Mouse (Mus musculus) mature B cell (primary cell): ENCODE results near the gene Fam173a.
"Not testable (repeated sequence)": the region's sequence is repeated elsewhere in the genome, so short reads cannot be mapped to it uniquely, and the experiment has no call there.

Experiments
- in situ Hi-C: fragments of 300-500 bp; cut with MboI; formaldehyde crosslinking; loops from 2 replicates; pipeline ENCODE4 v1.14.3; 2019

Gene Fam173a

DNA sequence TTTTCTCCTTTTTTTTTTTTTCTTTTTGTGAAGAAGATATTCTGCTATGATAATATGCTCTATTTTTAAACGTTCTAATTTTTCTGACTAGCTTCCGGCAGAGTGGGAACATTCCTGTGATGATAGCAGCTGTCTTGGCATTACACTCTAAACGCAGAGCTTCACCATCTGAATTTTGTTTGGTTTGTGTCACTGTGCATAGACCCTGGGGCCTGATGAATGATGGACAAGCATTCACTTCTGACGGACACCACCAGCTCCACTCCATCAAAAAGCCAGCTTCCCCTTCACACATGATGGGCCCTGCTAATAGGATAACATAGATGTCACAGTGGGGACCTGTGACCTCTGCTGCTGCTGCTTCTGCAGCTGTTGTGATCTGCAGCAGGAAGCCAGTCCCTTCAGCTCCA, 31.1 kb downstream of the Fam173a start:
- in situ Hi-C loops: no loop called here

DNA sequence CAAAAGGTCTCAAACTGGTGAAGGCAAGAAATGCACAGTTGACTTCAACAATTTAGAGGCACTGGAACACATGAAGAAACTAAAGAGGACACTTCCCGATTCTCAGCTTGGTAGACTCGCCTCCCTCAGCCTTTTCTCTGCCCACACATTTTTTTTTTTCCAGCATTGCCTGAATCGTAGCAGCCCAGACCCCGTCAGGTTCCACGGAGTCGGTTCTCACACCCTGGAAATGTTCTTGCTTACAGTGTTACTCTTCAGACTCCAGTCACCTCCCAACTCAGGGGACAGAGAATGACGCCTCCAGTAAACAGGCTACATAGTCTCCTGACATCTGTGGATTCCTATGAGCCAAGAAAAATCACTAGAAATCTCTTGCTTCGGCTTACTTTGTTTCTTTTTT, 32.6 kb downstream of the Fam173a start:
- in situ Hi-C loops: no loop called here

DNA sequence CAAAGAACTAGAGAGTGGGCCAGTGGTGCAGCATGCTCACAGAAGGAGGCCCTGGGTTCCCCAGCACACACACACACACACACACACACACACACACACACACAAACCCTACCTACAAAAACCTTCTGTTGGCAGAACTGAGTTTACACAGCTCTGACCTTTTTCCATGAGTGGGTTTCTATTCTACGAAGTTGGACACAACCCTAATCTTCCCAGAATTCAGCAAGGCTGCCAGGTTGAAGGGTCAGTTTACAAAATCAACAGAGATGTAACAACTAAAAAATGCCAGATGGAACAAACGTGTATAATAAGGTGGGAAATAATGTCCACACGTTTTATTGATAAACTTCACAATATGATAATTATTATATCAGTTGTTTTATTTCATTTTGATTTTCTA, 35.0 kb downstream of the Fam173a start:
- in situ Hi-C loops: no loop called here

DNA sequence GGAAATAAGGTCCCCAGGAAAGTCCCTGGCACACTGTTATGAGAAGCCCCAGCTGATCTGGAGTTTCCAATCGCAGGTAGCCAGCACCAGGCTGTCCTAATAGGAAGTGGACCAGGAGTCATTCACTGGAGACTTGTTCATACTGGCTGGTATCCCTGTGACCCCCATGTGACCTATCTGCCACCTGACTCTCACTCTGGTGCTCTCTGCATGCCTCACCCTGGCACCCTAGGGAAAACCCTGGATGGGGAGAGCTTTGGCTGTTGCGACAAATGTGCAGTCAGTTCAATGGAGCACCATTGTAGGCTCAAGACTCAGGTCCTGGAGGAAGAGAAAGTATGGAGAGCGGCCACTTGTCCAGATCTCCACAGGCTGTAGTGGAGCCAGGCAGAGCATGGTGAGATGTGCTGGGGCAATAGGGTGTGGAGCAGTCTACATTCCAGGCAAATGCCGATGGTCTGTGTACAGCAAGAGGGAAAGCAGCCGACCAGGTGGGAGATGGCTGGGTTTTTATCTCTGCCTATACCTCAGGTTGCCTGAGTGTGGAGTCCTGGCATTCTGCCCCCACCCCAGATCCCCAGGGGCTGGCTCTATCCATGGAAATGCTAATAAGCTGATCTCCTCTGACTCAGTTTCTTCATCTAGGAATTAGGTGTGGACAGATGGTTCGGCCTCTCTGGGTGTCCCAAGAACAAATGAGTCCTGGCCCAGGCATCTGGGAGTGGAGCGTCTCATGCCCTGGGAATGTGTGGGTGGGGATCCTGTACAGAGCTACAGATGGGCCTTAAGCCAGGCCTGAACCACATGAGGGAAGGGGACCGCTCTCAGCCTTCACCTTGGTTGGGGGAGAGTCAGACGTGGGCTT, 36.1 kb downstream of the Fam173a start:
- in situ Hi-C loops: no loop called here

DNA sequence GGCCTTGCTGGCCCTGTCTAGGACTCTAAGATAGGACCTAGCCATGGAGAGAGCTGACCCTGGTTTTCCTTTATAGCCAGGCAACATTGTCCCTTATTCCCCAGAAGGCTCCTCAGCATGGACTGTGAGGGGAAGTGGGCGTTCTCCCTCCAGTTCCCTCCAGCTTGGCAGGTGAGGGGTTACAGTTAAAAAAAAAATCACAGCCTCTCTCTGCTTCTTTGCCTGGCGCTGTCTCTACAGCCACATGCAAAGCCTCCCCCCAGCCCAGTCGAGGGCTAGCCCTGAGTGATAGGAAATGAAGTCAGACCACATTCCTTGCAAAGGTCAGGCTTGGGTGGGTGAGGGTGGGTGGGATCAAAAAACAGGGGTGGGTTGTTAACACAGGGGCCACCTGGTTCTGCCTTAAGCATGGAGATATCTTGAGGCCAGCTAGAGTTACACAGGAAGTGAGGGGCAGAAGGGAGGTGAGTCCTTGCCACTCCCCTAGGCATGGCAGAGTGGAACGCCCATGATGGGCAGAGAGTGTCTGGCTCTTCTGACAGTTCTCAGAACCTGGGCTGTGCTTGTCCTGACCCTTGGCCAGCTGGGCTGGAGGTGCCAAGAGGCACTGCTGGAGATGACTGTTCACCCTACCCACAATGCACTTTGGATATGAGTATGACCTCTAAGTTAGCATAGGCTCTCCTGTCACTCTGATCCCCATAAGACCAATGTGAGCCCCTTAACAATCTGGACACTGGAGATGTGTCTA, 36.9 kb downstream of the Fam173a start:
- in situ Hi-C loops: no loop called here

DNA sequence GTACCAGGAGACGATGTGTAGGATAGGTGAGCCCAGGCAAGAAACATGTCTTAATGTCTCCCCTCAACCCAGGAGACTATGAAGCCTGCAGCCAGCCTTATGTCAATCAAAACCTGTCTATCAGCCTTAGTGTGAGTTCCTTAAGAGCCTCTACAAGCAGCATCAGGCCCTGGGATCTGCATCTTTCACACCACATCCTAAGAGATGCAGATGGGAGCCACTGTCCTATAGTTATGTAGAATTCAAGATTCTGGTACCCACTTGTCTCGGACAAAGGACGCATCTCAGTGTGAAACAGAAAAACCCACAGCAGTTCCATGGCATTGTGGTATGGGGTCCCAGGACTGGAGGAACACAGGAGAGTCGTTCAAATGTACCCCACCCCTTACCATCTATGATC, 37.6 kb downstream of the Fam173a start:
- in situ Hi-C loops: no loop called here

DNA sequence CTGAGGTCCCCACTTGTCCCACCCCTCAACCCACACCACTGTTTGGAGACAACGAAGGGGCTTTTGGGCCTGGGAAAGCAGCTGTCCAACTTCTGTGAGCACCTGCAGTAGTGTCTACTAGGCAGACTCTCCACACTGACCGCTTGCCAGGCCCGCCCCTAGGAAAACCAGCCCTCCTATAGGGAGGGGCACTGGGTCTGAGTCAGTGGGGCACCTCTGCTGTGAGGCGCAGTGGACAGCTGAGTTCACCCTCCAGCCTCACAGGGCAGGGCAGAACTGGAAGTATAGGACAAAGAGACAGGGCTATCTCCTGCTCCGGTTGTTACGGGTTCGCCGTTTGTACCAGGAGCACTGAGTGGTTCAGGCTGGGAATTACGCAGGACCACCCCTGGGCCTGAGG, 38.5 kb downstream of the Fam173a start, which contains the start of gene Msln:
Gene Msln (minus strand): TSS at position 138 of the 400 bp plus-strand sequence.
- in situ Hi-C loops: no loop called here

DNA sequence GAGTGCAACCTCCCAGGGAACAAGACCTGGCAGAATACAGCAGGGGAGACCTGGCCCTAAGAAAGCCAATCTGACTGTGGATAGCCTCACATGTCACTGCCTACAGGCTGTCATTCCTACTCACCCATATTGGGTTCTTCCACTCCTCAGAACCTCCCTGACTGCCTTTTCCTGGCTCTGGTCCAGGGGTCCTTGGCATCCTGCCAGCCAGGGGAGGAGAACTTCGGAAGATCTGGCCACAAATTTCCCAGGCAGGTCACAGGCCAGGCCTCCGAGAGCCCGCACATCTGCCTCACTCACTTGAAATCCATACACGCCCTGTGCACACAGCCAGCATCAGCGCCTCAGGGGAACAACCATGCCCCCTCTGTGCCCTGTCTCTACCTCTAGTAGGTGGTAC, 41.3 kb downstream of the Fam173a start:
- in situ Hi-C loops: no loop called here

DNA sequence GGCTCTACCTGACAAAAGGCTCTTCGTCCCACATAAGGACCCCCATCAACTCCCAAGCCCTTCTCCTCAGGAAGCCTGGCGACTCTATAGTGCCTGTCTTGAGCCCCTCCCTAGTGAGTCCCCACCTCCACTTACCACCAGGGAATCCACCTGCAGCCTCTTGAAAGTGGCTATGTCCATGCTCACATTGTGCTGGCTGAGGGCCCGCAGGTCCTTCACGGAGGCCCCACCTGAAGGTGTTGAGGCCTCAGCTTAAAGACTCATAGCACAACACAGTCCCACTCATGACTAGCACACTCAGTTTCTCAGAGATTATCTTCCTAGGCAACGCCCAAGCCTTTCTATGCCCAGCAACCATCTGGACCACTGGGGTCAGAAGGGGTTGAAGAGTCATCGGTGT, 43.4 kb downstream of the Fam173a start:
- in situ Hi-C loops: no loop called here

DNA sequence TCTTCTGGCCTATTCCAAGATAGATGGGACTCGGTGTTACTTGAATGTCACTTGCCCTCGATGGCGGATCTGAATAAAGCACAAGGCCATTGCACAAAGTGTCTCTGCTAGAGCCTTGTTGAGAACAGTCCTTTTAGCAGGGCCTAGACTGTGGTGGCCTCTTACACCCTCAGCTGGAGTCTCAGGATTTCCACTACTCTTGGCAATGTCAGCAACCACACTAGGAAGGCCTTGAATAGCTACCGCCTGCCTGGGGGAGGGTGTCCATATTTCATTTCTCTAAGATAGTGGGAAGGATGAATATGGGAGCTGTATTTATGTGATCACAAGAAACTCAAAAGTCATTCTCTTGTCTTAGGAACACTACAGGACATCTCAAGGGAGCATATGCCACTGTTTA, 44.5 kb downstream of the Fam173a start:
- in situ Hi-C loops: no loop called here

DNA sequence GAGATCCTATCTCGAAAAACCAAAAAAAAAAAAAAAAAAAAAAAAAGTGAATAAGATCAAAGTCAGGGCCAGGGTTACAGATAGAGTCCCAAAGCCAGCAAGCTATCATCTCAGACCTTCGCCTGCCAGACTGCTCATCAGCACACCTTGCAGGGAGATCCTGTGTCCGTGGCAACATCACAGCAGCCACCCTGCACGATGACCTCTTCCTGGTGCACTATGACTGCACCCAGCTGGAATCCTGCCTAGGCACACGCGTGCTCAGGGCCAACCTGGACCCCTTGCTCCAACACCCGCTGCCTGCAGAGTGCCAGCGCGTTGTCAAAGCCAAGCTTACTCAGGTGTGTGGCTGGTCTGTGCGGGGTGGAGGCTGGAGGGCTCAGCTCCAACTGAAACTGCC, 48.4 kb downstream of the Fam173a start:
- in situ Hi-C loops: no loop called here

DNA sequence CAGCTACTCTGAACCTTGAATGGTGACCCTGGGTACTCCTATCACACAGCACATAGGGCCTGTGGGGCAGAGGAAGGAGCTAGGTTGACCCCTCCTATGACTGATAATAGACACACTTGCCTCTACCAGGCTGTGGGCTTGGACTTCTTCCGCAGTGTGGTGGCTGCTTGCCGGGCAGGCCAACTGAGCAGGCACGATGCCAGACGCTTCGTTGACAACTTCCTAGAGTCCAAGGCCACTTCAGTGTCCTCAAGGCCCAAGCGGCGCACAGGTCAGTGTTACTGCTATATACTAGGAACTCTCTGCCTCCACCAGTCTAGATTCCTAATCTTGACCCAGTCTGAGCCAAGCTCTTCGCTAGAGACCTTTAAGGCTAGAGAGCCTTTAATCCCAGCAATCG, 48.9 kb downstream of the Fam173a start:
- in situ Hi-C loops: no loop called here

DNA sequence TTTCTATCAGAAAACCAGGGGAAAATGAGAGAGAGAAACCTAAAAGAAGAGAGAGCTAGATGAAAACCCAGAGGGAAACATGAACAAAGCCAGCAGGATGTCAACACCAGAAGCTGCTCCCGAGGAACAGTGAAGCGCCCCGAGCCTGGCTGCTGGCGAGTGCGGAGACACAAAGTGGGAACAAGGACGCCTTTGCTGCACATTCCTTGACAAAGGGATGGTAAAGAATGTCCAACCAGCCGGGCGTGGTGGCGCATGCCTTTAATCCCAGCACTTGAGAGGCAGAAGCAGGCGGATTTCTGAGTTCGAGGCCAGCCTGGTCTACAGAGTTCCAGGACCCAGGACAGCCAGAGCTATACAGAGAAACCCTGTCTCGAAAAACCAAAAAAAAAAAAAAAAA, 51.2 kb downstream of the Fam173a start:
- in situ Hi-C loops: not testable (repeated sequence)
